Mouse (Mus musculus): ENCODE measurements around the gene Ugt1a1. TPM values are rescaled to one million over a fixed set of nuclear protein-coding genes. Genes with fewer than 3 reads are reported as not detected.
"Not testable (repeated sequence)": the region's sequence is repeated elsewhere in the genome, so short reads cannot be mapped to it uniquely, and the experiment has no call there.

Ugt1a1 gene
- polyA plus RNA-seq, 1 experiment from 2014 or later: 0.21 TPM

DNA sequence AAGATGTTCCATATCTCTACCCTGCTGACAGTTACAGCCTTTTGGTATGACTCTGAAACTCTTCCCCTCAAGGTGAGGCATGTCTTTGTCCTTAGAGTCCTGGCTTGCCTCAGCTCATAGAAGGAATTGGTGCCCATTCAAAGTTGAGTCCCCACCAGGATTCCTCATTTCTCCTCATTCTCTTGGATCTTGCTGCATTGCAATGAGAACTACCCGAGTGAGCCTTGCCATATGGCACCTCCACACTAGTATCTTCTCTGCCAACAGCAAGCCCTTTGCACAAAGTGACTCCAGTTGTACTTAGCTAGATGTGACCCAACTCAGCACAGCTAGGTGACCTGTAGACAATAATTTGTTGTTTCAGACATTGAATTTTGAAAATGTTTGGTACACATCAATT, 11.8 kb downstream of the Ugt1a1 start:
- DNase-seq (ENCODE audit: low spot score): no peak
- Histone ChIP-seq H3K9me3 (ENCODE audit: low read length) (peaks cover 22% of the 10 kb centered on the region), H3K4me3 (ENCODE audit: low read depth, low read length) (no peak overlapping the region), H3K4me2 (replicated peaks; ENCODE audit: low read depth, low read length) (no peak overlapping the region), H3K27me3 (replicated peaks; ENCODE audit: insufficient read depth, low read length) (no peaks in the 10 kb centered on the region), H3K36me3 (ENCODE audit: insufficient read depth, low read length) (no peaks in the 10 kb centered on the region), H3K9ac (replicated peaks; ENCODE audit: low read depth) (no peak overlapping the region), H3K27ac (ENCODE audit: low read length) (no peak overlapping the region), H3K4me1 (ENCODE audit: insufficient read depth, low read depth, low read length) (no peaks in the 10 kb centered on the region)
- no peak for ATAC-seq
- TF ChIP-seq CTCF (IDR thresholded peaks at IDR 0.05) (no peak), EP300 (IDR thresholded peaks at IDR 0.05) (no peak)
- WGBS: 43% methylated on average over 1 of the region's 1 CpGs

DNA sequence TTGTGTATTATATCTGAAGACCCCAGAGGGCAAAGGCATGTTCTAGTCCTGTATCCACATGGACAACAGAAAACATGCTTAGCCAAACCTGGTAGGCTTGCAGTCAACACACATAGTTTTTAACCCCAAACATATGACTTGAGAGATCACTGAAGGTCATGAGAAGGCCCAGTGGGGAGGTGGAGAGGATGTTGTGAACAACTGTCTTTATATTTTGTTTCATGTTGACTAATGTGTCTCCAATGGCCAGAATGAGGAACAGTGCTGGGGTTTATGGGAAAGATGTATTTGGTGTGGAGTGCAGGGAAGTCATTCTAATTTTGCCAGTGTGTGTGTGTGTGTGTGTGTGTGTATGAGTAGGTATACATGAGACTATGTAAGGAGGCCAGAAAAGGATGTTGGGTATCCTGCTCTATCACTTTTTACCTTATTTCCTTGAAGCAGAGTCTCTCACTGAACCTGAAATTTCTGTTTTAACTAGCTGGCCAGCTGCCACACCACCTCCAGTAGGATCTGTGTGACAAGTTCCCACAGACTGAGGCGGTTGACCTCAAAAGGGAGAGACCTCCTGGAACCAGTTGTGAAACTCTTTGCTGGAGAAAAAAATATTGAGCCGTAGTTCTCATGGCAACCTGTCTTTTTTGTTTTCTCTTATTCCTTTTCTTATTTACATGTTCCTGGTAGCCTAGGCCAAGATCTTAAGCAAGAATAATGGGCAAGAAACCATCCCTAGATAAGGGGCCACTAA, 12.4 kb downstream of the Ugt1a1 start:
- Histone ChIP-seq H3K27me3 (replicated peaks; ENCODE audit: insufficient read depth, low read length) (no peaks in the 10 kb centered on the region), H3K4me1 (ENCODE audit: insufficient read depth, low read depth, low read length) (no peaks in the 10 kb centered on the region), H3K9me3 (ENCODE audit: low read length) (peaks cover 28% of the 10 kb centered on the region), H3K36me3 (ENCODE audit: insufficient read depth, low read length) (no peaks in the 10 kb centered on the region), H3K4me2 (replicated peaks; ENCODE audit: low read depth, low read length) (no peak overlapping the region), H3K27ac (ENCODE audit: low read length) (no peak overlapping the region), H3K4me3 (ENCODE audit: low read depth, low read length) (no peak overlapping the region), H3K9ac (replicated peaks; ENCODE audit: low read depth) (no peak overlapping the region)
- DNase-seq (ENCODE audit: low spot score): no peak
- no peak for ATAC-seq
- TF ChIP-seq CTCF (IDR thresholded peaks at IDR 0.05) (no peak), EP300 (IDR thresholded peaks at IDR 0.05) (no peak)
- 58% methylated on average over 2 of the region's 2 CpGs for WGBS

DNA sequence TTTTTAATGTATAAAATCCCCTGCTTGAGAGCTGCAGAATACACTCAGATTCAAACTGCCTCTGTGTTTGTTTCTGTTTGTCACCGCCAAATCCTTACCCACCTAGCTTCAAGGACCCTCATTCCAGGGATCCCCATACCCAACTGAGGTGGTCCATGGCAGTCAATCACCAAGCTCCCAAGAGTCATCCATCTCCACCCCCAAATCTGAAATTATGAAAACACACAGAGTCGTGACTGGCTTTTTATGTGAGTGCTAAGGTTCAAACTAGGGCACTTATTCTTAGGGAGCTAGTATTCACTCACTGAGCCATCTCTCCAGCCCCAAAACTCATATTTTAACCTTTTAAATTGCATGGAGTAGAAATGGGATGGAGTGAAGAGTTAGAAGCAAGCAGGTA, 13.5 kb downstream of the Ugt1a1 start:
- 28% methylated on average over 2 of the region's 2 CpGs for WGBS

DNA sequence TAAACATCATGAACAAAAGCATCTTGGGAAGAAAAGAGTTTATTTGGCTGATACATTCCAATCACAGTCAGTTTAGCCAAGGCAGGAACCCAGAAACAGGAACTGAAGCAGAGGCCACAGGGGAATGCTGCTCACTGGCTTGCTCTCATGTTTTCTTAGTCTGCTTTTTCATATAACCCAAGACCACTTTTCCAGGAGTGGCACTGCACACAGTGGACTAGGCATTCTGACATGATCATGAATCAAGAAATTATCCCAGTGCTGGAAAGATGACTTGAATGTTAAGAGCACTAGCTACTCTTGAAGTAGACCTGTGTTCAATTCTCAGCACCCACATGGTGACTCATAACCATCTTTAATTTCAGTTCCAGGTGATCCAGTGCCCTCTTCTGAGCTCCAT, 14.0 kb downstream of the Ugt1a1 start:
- Histone ChIP-seq H3K27me3 (replicated peaks; ENCODE audit: insufficient read depth, low read length) (no peaks in the 10 kb centered on the region), H3K36me3 (ENCODE audit: insufficient read depth, low read length) (no peaks in the 10 kb centered on the region), H3K9ac (replicated peaks; ENCODE audit: low read depth) (no peak overlapping the region), H3K9me3 (ENCODE audit: low read length) (peaks cover 41% of the 10 kb centered on the region), H3K27ac (ENCODE audit: low read length) (no peak overlapping the region), H3K4me1 (ENCODE audit: insufficient read depth, low read depth, low read length) (no peaks in the 10 kb centered on the region), H3K4me2 (replicated peaks; ENCODE audit: low read depth, low read length) (no peak overlapping the region), H3K4me3 (ENCODE audit: low read depth, low read length) (no peak overlapping the region)
- ATAC-seq: no peak
- TF ChIP-seq CTCF (IDR thresholded peaks at IDR 0.05): no peak
- no peak for DNase-seq (ENCODE audit: low spot score)

More for the DNA sequence above, 13.5 kb downstream of the Ugt1a1 start:
- H3K9ac ChIP-seq (replicated peaks; ENCODE audit: low read depth); H3K4me2 ChIP-seq (replicated peaks; ENCODE audit: low read depth, low read length); H3K36me3 ChIP-seq (ENCODE audit: insufficient read depth, low read length); H3K4me1 ChIP-seq (ENCODE audit: insufficient read depth, low read depth, low read length); H3K4me3 ChIP-seq (ENCODE audit: low read depth, low read length); DNase-seq (ENCODE audit: low spot score); ATAC-seq; H3K27ac ChIP-seq (ENCODE audit: low read length); H3K27me3 ChIP-seq (replicated peaks; ENCODE audit: insufficient read depth, low read length): not testable (repeated sequence)
- H3K9me3 ChIP-seq (ENCODE audit: low read length): peaks cover 36% of the 10 kb centered on the region

DNA sequence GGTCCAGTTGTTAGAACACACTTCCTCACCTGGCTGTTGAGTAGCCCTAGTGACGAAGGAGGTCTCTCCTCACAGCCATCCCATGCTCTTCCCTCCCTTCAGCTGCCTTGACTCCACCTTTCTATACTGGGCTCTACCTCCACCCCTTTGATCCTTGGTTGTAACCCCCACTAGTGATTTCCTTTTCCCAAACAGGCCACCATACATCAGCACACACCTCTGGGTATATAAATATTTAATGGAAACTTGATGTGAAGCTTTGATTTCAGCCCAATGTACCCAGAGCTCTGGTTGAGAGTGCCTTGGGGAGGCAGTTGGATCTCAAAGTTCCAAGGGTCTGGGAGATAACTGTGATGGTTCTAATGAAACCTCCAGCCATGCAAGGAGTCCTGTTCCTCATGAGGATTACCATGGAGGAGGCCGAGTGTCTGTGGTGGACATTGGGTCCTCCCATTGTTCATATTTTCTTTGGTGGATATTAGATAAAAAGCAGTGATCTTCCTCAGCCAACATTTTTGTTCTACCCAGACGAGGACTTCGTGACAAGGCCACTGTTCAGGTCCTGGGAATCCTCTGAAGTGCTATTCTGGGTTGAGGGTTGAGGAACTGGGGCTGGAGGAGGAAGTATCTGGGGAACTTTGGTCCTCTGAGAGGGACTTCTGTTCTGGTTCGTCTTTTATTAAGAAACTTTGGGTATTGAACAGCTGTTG, 15.1 kb downstream of the Ugt1a1 start, which contains the start of gene Mroh2a:
TSS of gene Mroh2a (plus strand) at position 317 of the 710 bp plus-strand sequence.
- ATAC-seq: no peak
- DNase-seq (ENCODE audit: low spot score): no peak
- Histone ChIP-seq H3K27me3 (replicated peaks; ENCODE audit: insufficient read depth, low read length) (no peaks in the 10 kb centered on the region), H3K27ac (ENCODE audit: low read length) (no peak within 1 kb of the TSS), H3K9ac (replicated peaks; ENCODE audit: low read depth) (no peak within 1 kb of the TSS), H3K36me3 (ENCODE audit: insufficient read depth, low read length) (no peaks in the 10 kb centered on the region), H3K4me2 (replicated peaks; ENCODE audit: low read depth, low read length) (no peak within 1 kb of the TSS), H3K9me3 (ENCODE audit: low read length) (peaks cover 50% of the 10 kb centered on the region), H3K4me1 (ENCODE audit: insufficient read depth, low read depth, low read length) (no peaks in the 10 kb centered on the region), H3K4me3 (ENCODE audit: low read depth, low read length) (no peak within 1 kb of the TSS)
- no peak for TF ChIP-seq CTCF (IDR thresholded peaks at IDR 0.05)
- no peak for TF ChIP-seq EP300 (IDR thresholded peaks at IDR 0.05)
- 43% methylated on average over 5 of the region's 5 CpGs for WGBS

DNA sequence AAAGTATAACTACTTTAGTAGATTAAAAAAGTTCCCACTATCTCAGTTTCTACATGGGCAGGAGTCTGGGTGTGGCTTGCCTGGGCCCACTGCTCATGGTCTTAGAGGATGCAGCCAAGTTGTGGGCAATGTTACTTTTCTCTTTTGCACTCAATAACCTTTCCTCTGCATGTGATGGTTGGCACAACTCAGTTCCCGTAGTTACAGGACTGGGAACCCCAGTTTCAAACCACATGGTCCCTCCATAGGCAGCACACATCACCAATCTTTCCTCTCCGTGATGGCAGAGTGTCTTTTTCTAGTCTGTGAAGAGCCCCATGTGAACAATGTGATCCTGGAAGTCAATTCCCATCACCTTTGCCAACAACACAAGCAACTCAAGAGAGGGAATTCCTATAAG, 15.7 kb downstream of the Ugt1a1 start:
- DNase-seq (ENCODE audit: low spot score): no peak
- H3K27me3 ChIP-seq (replicated peaks; ENCODE audit: insufficient read depth, low read length): no peaks in the 10 kb centered on the region

More for the DNA sequence above, 15.7 kb downstream of the Ugt1a1 start:
- Histone ChIP-seq H3K4me3 (ENCODE audit: low read depth, low read length) (no peak overlapping the region), H3K27ac (ENCODE audit: low read length) (no peak overlapping the region), H3K9ac (replicated peaks; ENCODE audit: low read depth) (no peak overlapping the region), H3K9me3 (ENCODE audit: low read length) (peaks cover 55% of the 10 kb centered on the region), H3K4me1 (ENCODE audit: insufficient read depth, low read depth, low read length) (no peaks in the 10 kb centered on the region), H3K4me2 (replicated peaks; ENCODE audit: low read depth, low read length) (no peak overlapping the region), H3K36me3 (ENCODE audit: insufficient read depth, low read length) (no peaks in the 10 kb centered on the region)
- TF ChIP-seq CTCF (IDR thresholded peaks at IDR 0.05) (no peak), EP300 (IDR thresholded peaks at IDR 0.05) (no peak)
- WGBS: 47% methylated on average over 2 of the region's 2 CpGs
- ATAC-seq: no peak

All from lung, postnatal 0 days (tissue).